Mouse (Mus musculus) lung, postnatal 0 days (tissue): Measurements from ENCODE around the gene Xrn1.

ENCODE experiments used
- CTCF ChIP-seq: IDR thresholded peaks from 2 replicates; pipeline ENCODE4 v1.5.1; 2016; ENCODE audit warnings: antibody characterized with exemption, mild to moderate bottlenecking
- EP300 ChIP-seq: IDR thresholded peaks from 2 replicates; pipeline ENCODE4 v1.6.1; 2016; ENCODE audit warnings: antibody characterized with exemption, mild to moderate bottlenecking, control low read depth

DNA sequence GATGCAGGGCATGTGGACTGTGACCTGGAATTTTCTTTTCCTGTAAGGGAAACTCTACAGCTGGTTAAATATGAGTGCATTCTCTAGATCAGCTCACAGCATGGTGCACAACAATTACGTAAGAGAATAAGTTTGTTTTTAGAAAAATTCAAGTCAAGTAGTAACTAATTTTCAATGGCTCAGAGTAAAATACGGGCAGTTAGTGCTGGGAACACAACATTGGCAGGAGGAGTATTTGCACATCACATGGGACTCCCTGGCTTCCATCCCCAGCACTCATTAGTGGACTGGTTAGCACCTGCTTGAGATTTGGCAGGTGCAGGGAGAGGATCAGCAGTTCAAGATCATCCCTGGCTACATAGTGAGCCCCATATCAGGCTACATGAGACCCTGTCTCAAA lies 133.1 kb downstream of the Xrn1 start:
- TF ChIP-seq CTCF (no peak), EP300 (no peak)
